Mouse (Mus musculus): ENCODE measurements around the gene E2f4.
A peak's percentile ranks its signal among the peaks of the same experiment; 100 is the strongest.

Gene E2f4

GRCm38 (mm10) chr8:105349096-105349771 is 51.8 kb downstream of the E2f4 start:
- DNase-seq: peak; percentile 30

GRCm38 (mm10) chr8:105350186-105350585 is 52.7 kb downstream of the E2f4 start:
- DNase-seq: no peak

- no peak for DNase-seq
Observed at GRCm38 (mm10) chr8:105353583-105354135, 56.2 kb downstream of the E2f4 start.

- DNase-seq: no peak
Observed at GRCm38 (mm10) chr8:105354549-105354948, 57.1 kb downstream of the E2f4 start.
